Mouse (Mus musculus): ENCODE results near the gene Il17re. TPM values are rescaled to one million over a fixed set of nuclear protein-coding genes. Genes with fewer than 3 reads are reported as not detected.

Gene Il17re
- polyA plus RNA-seq, 1 experiment from 2014 or later = not detected

DNA sequence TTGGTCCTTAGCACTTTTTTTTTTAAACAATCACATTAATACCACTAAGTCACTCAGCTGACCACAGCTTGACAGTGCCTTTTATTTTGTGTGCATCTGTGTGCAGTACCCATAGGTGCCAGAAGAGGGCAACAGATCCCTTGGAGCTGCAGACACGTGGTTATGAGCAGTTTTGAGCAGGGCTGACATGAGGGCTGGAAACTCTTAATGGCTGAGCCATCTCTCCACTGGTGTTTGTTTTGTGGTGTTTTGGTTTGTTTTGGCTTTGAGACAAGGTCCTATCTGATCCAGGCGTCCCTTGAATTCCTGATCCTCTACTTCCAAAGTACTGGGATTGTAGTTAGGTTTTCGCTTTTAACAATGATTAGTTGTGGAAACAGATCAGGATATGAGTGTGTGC is 30.9 kb upstream of the Il17re start:
- H3K9ac ChIP-seq (replicated peaks; ENCODE audit: low read length) = no peak overlapping the region
- no peaks in the 10 kb centered on the region for H3K27me3 ChIP-seq (ENCODE audit: control insufficient read depth, insufficient read depth, low read length)
- no peaks in the 10 kb centered on the region for H3K4me1 ChIP-seq (ENCODE audit: control insufficient read depth, insufficient read depth, low read length)
- no peaks in the 10 kb centered on the region for H3K9me3 ChIP-seq (ENCODE audit: control insufficient read depth, low read length)
- H3K4me2 ChIP-seq (ENCODE audit: low read length) = no peak overlapping the region
- DNase-seq (peak; percentile 23), ATAC-seq (ENCODE audit: low FRiP score, low TSS enrichment) (no peak)
- no peaks in the 10 kb centered on the region for H3K36me3 ChIP-seq (ENCODE audit: control insufficient read depth, insufficient read depth, low read length)
- WGBS = 65% methylated on average over 3 of the region's 3 CpGs
- no peak overlapping the region for H3K4me3 ChIP-seq (replicated peaks; ENCODE audit: low read depth, low read length)
- no peak overlapping the region for H3K27ac ChIP-seq (replicated peaks; ENCODE audit: low read depth, low read length)

DNA sequence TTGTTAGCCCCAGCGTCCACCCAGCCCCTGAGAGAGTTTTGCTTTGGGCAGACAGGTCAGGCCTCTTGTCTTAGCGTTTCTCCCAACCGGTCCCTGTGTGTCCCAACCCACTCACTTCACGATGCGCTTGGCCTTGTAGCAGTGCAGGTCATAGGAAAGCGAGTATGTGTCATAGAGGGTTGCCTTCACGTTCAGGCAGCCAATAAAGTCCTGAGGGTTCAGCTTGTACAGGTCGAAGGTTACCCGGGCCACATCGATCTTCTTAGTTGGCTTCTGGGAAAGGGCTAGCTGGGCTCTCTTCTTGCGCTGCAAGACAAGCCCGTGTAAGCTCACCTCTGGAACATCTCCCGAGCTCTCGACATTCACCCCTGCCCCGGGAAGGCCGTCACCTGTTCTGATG is 30.3 kb upstream of the Il17re start:
- no peak overlapping the region for H3K4me2 ChIP-seq (ENCODE audit: low read length)
- no peak for DNase-seq
- ATAC-seq (ENCODE audit: low FRiP score, low TSS enrichment) = no peak
- 91% methylated on average over 16 of the region's 16 CpGs for WGBS
- no peaks in the 10 kb centered on the region for H3K27me3 ChIP-seq (ENCODE audit: control insufficient read depth, insufficient read depth, low read length)
- no peak overlapping the region for H3K9ac ChIP-seq (replicated peaks; ENCODE audit: low read length)
- no peak overlapping the region for H3K27ac ChIP-seq (replicated peaks; ENCODE audit: low read depth, low read length)
- no peaks in the 10 kb centered on the region for H3K36me3 ChIP-seq (ENCODE audit: control insufficient read depth, insufficient read depth, low read length)
- H3K4me3 ChIP-seq (replicated peaks; ENCODE audit: low read depth, low read length) = no peak overlapping the region
- H3K9me3 ChIP-seq (ENCODE audit: control insufficient read depth, low read length) = no peaks in the 10 kb centered on the region
- H3K4me1 ChIP-seq (ENCODE audit: control insufficient read depth, insufficient read depth, low read length) = no peaks in the 10 kb centered on the region

DNA sequence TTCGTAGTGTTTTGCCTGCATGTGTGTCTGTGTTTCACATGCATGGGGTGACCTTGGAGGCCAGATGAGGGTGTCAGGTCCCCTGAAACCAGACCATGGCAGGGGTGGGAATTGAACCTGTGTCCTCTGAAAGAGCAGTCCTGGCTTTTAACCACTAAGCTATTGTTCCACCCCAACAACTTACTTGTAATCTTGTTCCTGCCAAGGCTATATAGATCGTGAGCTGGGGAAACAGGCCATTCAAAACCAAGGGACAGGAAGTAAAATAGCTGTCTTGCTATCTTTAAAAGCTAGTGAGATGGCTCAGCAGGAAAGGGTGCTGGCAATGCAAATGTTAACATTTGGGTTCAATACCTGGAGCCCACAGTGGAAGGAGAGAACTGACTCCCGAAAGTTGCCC is 28.3 kb upstream of the Il17re start:
- Histone ChIP-seq H3K4me3 (replicated peaks; ENCODE audit: low read depth, low read length) (no peak overlapping the region), H3K9me3 (ENCODE audit: control insufficient read depth, low read length) (no peaks in the 10 kb centered on the region), H3K4me2 (ENCODE audit: low read length) (no peak overlapping the region), H3K27me3 (ENCODE audit: control insufficient read depth, insufficient read depth, low read length) (no peaks in the 10 kb centered on the region), H3K9ac (replicated peaks; ENCODE audit: low read length) (no peak overlapping the region), H3K4me1 (ENCODE audit: control insufficient read depth, insufficient read depth, low read length) (no peaks in the 10 kb centered on the region), H3K36me3 (ENCODE audit: control insufficient read depth, insufficient read depth, low read length) (no peaks in the 10 kb centered on the region), H3K27ac (replicated peaks; ENCODE audit: low read depth, low read length) (no peak overlapping the region)
- no peak for DNase-seq
- no peak for ATAC-seq (ENCODE audit: low FRiP score, low TSS enrichment)
- 88% methylated on average over 3 of the region's 3 CpGs for WGBS

DNA sequence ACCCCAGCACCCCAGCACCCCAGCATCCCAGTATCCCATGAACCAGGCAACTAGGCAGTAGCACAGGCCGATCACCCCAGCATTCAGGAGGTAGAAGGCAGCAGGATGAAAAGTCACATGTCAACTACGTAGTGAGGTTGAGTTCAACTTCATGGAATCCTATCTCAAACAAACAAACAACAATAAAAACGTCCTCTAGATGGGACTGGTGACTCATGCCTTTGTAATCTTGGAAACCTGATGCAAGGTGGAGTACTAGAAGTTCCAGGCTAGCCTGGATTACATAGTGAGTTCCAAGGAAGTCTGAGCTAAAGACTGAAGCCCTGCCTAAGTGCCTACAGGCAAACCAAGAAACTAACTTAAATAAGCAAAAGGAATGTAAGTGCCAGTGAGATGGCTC is 27.4 kb upstream of the Il17re start:
- no peak overlapping the region for H3K4me2 ChIP-seq (ENCODE audit: low read length)
- no peak for ATAC-seq (ENCODE audit: low FRiP score, low TSS enrichment)
- H3K4me1 ChIP-seq (ENCODE audit: control insufficient read depth, insufficient read depth, low read length) = no peaks in the 10 kb centered on the region
- no peak overlapping the region for H3K9ac ChIP-seq (replicated peaks; ENCODE audit: low read length)
- no peaks in the 10 kb centered on the region for H3K27me3 ChIP-seq (ENCODE audit: control insufficient read depth, insufficient read depth, low read length)
- no peaks in the 10 kb centered on the region for H3K36me3 ChIP-seq (ENCODE audit: control insufficient read depth, insufficient read depth, low read length)
- 66% methylated on average over 3 of the region's 3 CpGs for WGBS
- no peak overlapping the region for H3K4me3 ChIP-seq (replicated peaks; ENCODE audit: low read depth, low read length)
- no peaks in the 10 kb centered on the region for H3K9me3 ChIP-seq (ENCODE audit: control insufficient read depth, low read length)
- no peak for DNase-seq
- no peak overlapping the region for H3K27ac ChIP-seq (replicated peaks; ENCODE audit: low read depth, low read length)

DNA sequence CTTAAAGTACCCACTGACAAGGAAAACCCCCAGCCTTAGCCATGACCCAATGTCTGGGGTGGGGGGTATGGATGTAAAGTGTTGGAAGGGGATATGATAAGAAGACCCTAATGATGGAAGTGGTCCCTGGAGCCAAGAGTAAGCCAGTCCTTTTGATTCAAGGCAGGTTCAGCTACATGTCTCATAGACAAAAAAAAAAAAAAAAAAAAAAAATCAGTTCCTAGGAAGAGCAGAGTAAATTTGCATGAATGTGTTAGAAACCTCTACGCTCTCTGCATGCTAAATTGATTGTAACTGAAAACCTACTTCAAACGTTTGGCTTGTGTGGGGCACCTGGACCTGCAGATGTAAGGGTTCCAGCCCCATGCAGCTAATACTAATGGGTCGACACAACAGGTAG is 26.5 kb upstream of the Il17re start:
- WGBS = 65% methylated on average over 3 of the region's 3 CpGs
- H3K9ac ChIP-seq (replicated peaks; ENCODE audit: low read length) = no peak overlapping the region
- H3K36me3 ChIP-seq (ENCODE audit: control insufficient read depth, insufficient read depth, low read length) = no peaks in the 10 kb centered on the region
- H3K4me2 ChIP-seq (ENCODE audit: low read length) = no peak overlapping the region
- H3K27me3 ChIP-seq (ENCODE audit: control insufficient read depth, insufficient read depth, low read length) = no peaks in the 10 kb centered on the region
- ATAC-seq (ENCODE audit: low FRiP score, low TSS enrichment) = no peak
- H3K27ac ChIP-seq (replicated peaks; ENCODE audit: low read depth, low read length) = no peak overlapping the region
- H3K9me3 ChIP-seq (ENCODE audit: control insufficient read depth, low read length) = no peaks in the 10 kb centered on the region
- no peak for DNase-seq
- no peak overlapping the region for H3K4me3 ChIP-seq (replicated peaks; ENCODE audit: low read depth, low read length)
- no peaks in the 10 kb centered on the region for H3K4me1 ChIP-seq (ENCODE audit: control insufficient read depth, insufficient read depth, low read length)

DNA sequence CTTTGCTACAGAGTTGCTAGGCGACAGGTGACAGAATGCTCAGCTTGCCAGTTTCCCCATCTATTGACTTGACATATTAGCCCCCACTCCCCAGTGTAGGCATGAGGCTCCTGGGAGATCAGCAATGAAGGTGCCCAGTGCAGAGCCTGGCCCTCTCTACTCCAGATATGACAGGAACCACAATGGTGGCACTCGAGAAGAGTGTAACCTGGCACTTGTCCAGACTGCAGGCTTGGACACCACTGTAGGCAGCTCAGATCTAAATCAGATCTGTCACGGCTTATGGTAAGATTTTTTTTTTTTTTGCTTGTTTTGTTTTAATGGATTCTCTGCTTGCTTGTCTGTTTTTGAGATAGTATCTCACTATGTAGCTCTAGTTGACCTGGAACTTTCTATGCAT is 24.6 kb upstream of the Il17re start:
- no peak for ATAC-seq (ENCODE audit: low FRiP score, low TSS enrichment)
- 71% methylated on average over 3 of the region's 3 CpGs for WGBS
- H3K9me3 ChIP-seq (ENCODE audit: control insufficient read depth, low read length) = no peaks in the 10 kb centered on the region

DNA sequence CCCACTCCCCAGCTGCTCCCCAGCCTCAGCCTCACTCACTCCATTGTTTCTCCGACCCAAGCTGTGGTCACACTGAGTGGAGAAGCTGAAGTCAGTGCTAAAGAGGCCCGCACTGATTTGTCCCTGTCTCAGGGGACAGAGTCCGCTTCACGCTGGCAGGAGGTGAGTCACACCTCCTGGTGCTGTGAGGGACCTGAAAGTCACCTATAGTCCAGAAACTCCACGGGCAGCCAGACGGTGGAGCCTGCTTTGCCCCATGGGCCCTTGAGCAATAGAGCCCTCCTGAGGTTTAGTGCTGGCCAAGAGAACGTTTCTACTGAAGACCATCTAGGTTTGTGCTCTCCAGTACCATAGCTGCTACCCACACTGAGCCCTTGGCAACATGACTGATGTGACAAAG is 23.6 kb upstream of the Il17re start:
- no peak for DNase-seq
- Histone ChIP-seq H3K4me2 (ENCODE audit: low read length) (no peak overlapping the region), H3K4me1 (ENCODE audit: control insufficient read depth, insufficient read depth, low read length) (no peaks in the 10 kb centered on the region), H3K36me3 (ENCODE audit: control insufficient read depth, insufficient read depth, low read length) (no peaks in the 10 kb centered on the region), H3K27ac (replicated peaks; ENCODE audit: low read depth, low read length) (no peak overlapping the region), H3K4me3 (replicated peaks; ENCODE audit: low read depth, low read length) (no peak overlapping the region), H3K9me3 (ENCODE audit: control insufficient read depth, low read length) (no peaks in the 10 kb centered on the region), H3K9ac (replicated peaks; ENCODE audit: low read length) (no peak overlapping the region), H3K27me3 (ENCODE audit: control insufficient read depth, insufficient read depth, low read length) (no peaks in the 10 kb centered on the region)
- ATAC-seq (ENCODE audit: low FRiP score, low TSS enrichment) = no peak
- WGBS = 78% methylated on average over 7 of the region's 7 CpGs

More for the DNA sequence above, 24.6 kb upstream of the Il17re start:
- Histone ChIP-seq H3K4me1 (ENCODE audit: control insufficient read depth, insufficient read depth, low read length) (no peaks in the 10 kb centered on the region), H3K36me3 (ENCODE audit: control insufficient read depth, insufficient read depth, low read length) (no peaks in the 10 kb centered on the region), H3K9ac (replicated peaks; ENCODE audit: low read length) (no peak overlapping the region), H3K27ac (replicated peaks; ENCODE audit: low read depth, low read length) (no peak overlapping the region), H3K4me3 (replicated peaks; ENCODE audit: low read depth, low read length) (no peak overlapping the region), H3K4me2 (ENCODE audit: low read length) (no peak overlapping the region), H3K27me3 (ENCODE audit: control insufficient read depth, insufficient read depth, low read length) (no peaks in the 10 kb centered on the region)
- DNase-seq = no peak

DNA sequence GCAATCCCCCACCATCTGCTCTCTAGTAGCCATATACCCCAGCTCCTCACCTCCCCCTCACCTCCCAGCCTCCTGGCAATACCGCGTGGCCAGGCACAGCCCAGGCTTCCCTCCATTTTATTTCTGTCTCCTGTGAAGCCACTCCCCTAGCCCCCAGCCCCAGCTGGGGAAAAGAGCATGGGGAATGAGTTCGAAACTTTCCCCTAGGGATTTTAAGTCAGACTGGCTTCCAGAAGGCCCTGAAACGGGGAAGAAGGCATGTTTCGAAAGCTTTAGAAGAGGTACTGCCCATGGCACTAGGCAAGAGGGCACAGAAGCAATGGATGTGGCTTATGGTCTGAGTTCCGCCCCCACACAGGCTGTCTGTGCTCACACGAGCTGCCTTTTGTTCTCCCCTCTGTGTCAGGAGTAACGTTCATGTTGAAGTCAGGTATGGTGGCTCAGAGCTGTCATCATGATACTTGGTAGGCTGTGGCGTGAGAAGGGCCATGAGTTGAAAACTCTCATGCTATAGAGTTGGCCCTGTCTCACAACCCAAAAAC is 22.5 kb upstream of the Il17re start, which contains the start of gene Cidec:
TSS of gene Cidec (minus strand) at position 97 of the 542 bp plus-strand sequence.
- Histone ChIP-seq H3K9ac (replicated peaks; ENCODE audit: low read length) (no peak within 1 kb of the TSS), H3K4me1 (ENCODE audit: control insufficient read depth, insufficient read depth, low read length) (no peaks in the 10 kb centered on the region), H3K9me3 (ENCODE audit: control insufficient read depth, low read length) (no peaks in the 10 kb centered on the region), H3K27me3 (ENCODE audit: control insufficient read depth, insufficient read depth, low read length) (no peaks in the 10 kb centered on the region), H3K27ac (replicated peaks; ENCODE audit: low read depth, low read length) (no peak within 1 kb of the TSS), H3K4me2 (ENCODE audit: low read length) (no peak within 1 kb of the TSS), H3K36me3 (ENCODE audit: control insufficient read depth, insufficient read depth, low read length) (no peaks in the 10 kb centered on the region), H3K4me3 (replicated peaks; ENCODE audit: low read depth, low read length) (no peak within 1 kb of the TSS)
- ATAC-seq (ENCODE audit: low FRiP score, low TSS enrichment) (no peak), DNase-seq (no peak)
- WGBS = 78% methylated on average over 9 of the region's 9 CpGs

DNA sequence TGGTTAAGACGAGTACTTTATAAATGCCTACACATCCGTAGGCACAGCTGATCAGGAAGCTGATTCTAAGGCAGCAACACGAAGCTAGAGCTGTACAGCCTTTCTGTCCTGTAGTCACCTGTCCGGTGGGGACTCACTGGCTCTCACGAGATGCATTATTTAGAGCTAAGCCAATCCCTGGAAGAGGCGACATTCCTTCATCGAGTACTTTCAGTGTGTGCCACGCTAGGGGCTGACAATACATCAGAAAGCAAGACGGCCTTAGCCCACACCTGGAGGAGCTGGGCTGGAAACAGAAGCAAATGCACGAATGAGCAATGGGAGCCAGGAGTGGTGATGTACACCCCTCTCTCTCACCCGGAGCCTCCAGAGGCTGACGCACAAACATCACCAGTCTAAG is 21.1 kb upstream of the Il17re start:
- Histone ChIP-seq H3K27me3 (ENCODE audit: control insufficient read depth, insufficient read depth, low read length) (no peaks in the 10 kb centered on the region), H3K9ac (replicated peaks; ENCODE audit: low read length) (no peak overlapping the region), H3K4me2 (ENCODE audit: low read length) (no peak overlapping the region), H3K27ac (replicated peaks; ENCODE audit: low read depth, low read length) (no peak overlapping the region), H3K4me3 (replicated peaks; ENCODE audit: low read depth, low read length) (no peak overlapping the region), H3K36me3 (ENCODE audit: control insufficient read depth, insufficient read depth, low read length) (no peaks in the 10 kb centered on the region), H3K9me3 (ENCODE audit: control insufficient read depth, low read length) (no peaks in the 10 kb centered on the region), H3K4me1 (ENCODE audit: control insufficient read depth, insufficient read depth, low read length) (no peaks in the 10 kb centered on the region)
- DNase-seq (no peak), ATAC-seq (ENCODE audit: low FRiP score, low TSS enrichment) (no peak)
- 78% methylated on average over 12 of the region's 12 CpGs for WGBS
